Mouse (Mus musculus): ENCODE results near the gene Nrxn2. TPM values are rescaled to one million over a fixed set of nuclear protein-coding genes. Genes with fewer than 3 reads are reported as not detected.

Gene Nrxn2
- polyA plus RNA-seq, 1 experiment: 393 TPM

- DNase-seq (ENCODE audit: extremely low spot score in 1 of 2, low spot score in 1 of 2): peak; percentile 73
These were observed 88.9 kb downstream of the Nrxn2 start for GRCm38 (mm10) chr19:6507393-6507792.

- no peak for DNase-seq (ENCODE audit: extremely low spot score in 1 of 2, low spot score in 1 of 2)
These were observed 91.3 kb downstream of the Nrxn2 start for GRCm38 (mm10) chr19:6509881-6510280.

- DNase-seq (ENCODE audit: extremely low spot score in 1 of 2, low spot score in 1 of 2): no peak
These were observed 92.0 kb downstream of the Nrxn2 start for GRCm38 (mm10) chr19:6510546-6510945.

- no peak for DNase-seq (ENCODE audit: extremely low spot score in 1 of 2, low spot score in 1 of 2)
These were observed 95.0 kb downstream of the Nrxn2 start for GRCm38 (mm10) chr19:6513389-6514139.

GRCm38 (mm10) chr19:6514940-6515339, 96.4 kb downstream of the Nrxn2 start:
- DNase-seq (ENCODE audit: extremely low spot score in 1 of 2, low spot score in 1 of 2): no peak

GRCm38 (mm10) chr19:6515448-6515847, 96.9 kb downstream of the Nrxn2 start:
- DNase-seq (ENCODE audit: extremely low spot score in 1 of 2, low spot score in 1 of 2): no peak

- DNase-seq (ENCODE audit: extremely low spot score in 1 of 2, low spot score in 1 of 2): no peak
These were observed 97.6 kb downstream of the Nrxn2 start for GRCm38 (mm10) chr19:6516153-6516552.

- peak in 1 of 2 experiments; percentile 69 for DNase-seq (ENCODE audit: extremely low spot score in 1 of 2, low spot score in 1 of 2)
These were observed 100.1 kb downstream of the Nrxn2 start for GRCm38 (mm10) chr19:6518601-6519000.

GRCm38 (mm10) chr19:6519483-6519882, 101.0 kb downstream of the Nrxn2 start:
- peak in 1 of 2 experiments; percentile 69 for DNase-seq (ENCODE audit: extremely low spot score in 1 of 2, low spot score in 1 of 2)

GRCm38 (mm10) chr19:6521630-6522029, 103.1 kb downstream of the Nrxn2 start:
- no peak for DNase-seq (ENCODE audit: extremely low spot score in 1 of 2, low spot score in 1 of 2)

GRCm38 (mm10) chr19:6522289-6522688, 103.8 kb downstream of the Nrxn2 start:
- peak in 1 of 2 experiments; percentile 70 for DNase-seq (ENCODE audit: extremely low spot score in 1 of 2, low spot score in 1 of 2)

- DNase-seq (ENCODE audit: extremely low spot score in 1 of 2, low spot score in 1 of 2): no peak
These were observed 106.5 kb downstream of the Nrxn2 start for GRCm38 (mm10) chr19:6525023-6525422.

GRCm38 (mm10) chr19:6526010-6526409, 107.5 kb downstream of the Nrxn2 start:
- DNase-seq (ENCODE audit: extremely low spot score in 1 of 2, low spot score in 1 of 2): no peak

GRCm38 (mm10) chr19:6527439-6527838, 108.9 kb downstream of the Nrxn2 start:
- DNase-seq (ENCODE audit: extremely low spot score in 1 of 2, low spot score in 1 of 2): no peak

GRCm38 (mm10) chr19:6527839-6528531, 109.5 kb downstream of the Nrxn2 start:
- no peak for DNase-seq (ENCODE audit: extremely low spot score in 1 of 2, low spot score in 1 of 2)

- no peak for DNase-seq (ENCODE audit: extremely low spot score in 1 of 2, low spot score in 1 of 2)
These were observed 110.9 kb downstream of the Nrxn2 start for GRCm38 (mm10) chr19:6529265-6529985.

GRCm38 (mm10) chr19:6530359-6530758, 111.8 kb downstream of the Nrxn2 start:
- no peak for DNase-seq (ENCODE audit: extremely low spot score in 1 of 2, low spot score in 1 of 2)

GRCm38 (mm10) chr19:6531011-6531631, 112.6 kb downstream of the Nrxn2 start:
- DNase-seq (ENCODE audit: extremely low spot score in 1 of 2, low spot score in 1 of 2): no peak

GRCm38 (mm10) chr19:6531832-6532471, 113.4 kb downstream of the Nrxn2 start:
- no peak for DNase-seq (ENCODE audit: extremely low spot score in 1 of 2, low spot score in 1 of 2)

- no peak for DNase-seq (ENCODE audit: extremely low spot score in 1 of 2, low spot score in 1 of 2)
These were observed 114.1 kb downstream of the Nrxn2 start for GRCm38 (mm10) chr19:6532656-6533055.
